Mouse (Mus musculus): ENCODE measurements around the gene Elf3.
"Not testable (repeated sequence)": the region's sequence is repeated elsewhere in the genome, so short reads cannot be mapped to it uniquely, and the experiment has no call there.

The Elf3 gene

GRCm38 (mm10) chr1:135258380-135259127 is at the start of gene Elf3:
Gene Elf3 (minus strand): TSS chr1:135258568.
- DNase-seq (ENCODE audit: low read depth, low spot score): no peak

- DNase-seq (ENCODE audit: low read depth, low spot score): no peak
Observed at GRCm38 (mm10) chr1:135290908-135291307, 32.5 kb upstream of the Elf3 start.

- no peak for DNase-seq (ENCODE audit: low read depth, low spot score)
Observed at GRCm38 (mm10) chr1:135286311-135286710, 27.9 kb upstream of the Elf3 start.

- DNase-seq (ENCODE audit: low read depth, low spot score): peak; percentile 46
Observed at GRCm38 (mm10) chr1:135283826-135284291, 25.5 kb upstream of the Elf3 start, which contains the start of gene Rnpep. Gene Rnpep (minus strand): TSS chr1:135284084.

- DNase-seq (ENCODE audit: low read depth, low spot score): no peak
Observed at GRCm38 (mm10) chr1:135283287-135283825, 25.0 kb upstream of the Elf3 start.

- DNase-seq (ENCODE audit: low read depth, low spot score): no peak
Observed at GRCm38 (mm10) chr1:135282536-135283286, 24.3 kb upstream of the Elf3 start.

- DNase-seq (ENCODE audit: low read depth, low spot score): no peak
Observed at GRCm38 (mm10) chr1:135281841-135282240, 23.5 kb upstream of the Elf3 start.

GRCm38 (mm10) chr1:135280646-135281045 is 22.3 kb upstream of the Elf3 start:
- no peak for DNase-seq (ENCODE audit: low read depth, low spot score)

GRCm38 (mm10) chr1:135271371-135271770 is 13.0 kb upstream of the Elf3 start:
- no peak for DNase-seq (ENCODE audit: low read depth, low spot score)

- DNase-seq (ENCODE audit: low read depth, low spot score): no peak
Observed at GRCm38 (mm10) chr1:135267663-135268446, 9.5 kb upstream of the Elf3 start.

- DNase-seq (ENCODE audit: low read depth, low spot score): no peak
Observed at GRCm38 (mm10) chr1:135265834-135266233, 7.5 kb upstream of the Elf3 start.

- no peak for DNase-seq (ENCODE audit: low read depth, low spot score)
Observed at GRCm38 (mm10) chr1:135263316-135263715, 4.9 kb upstream of the Elf3 start.

- no peak for DNase-seq (ENCODE audit: low read depth, low spot score)
Observed at GRCm38 (mm10) chr1:135262329-135262728, 4.0 kb upstream of the Elf3 start.

GRCm38 (mm10) chr1:135260931-135261330 is 2.6 kb upstream of the Elf3 start:
- DNase-seq (ENCODE audit: low read depth, low spot score): no peak

- peak; percentile 80 for DNase-seq (ENCODE audit: low read depth, low spot score)
Observed at GRCm38 (mm10) chr1:135259128-135259436, 714 bp upstream of the Elf3 start.

GRCm38 (mm10) chr1:135256299-135256698 is 2.1 kb downstream of the Elf3 start:
- no peak for DNase-seq (ENCODE audit: low read depth, low spot score)

GRCm38 (mm10) chr1:135252854-135253253 is 5.5 kb downstream of the Elf3 start:
- no peak for DNase-seq (ENCODE audit: low read depth, low spot score)

- no peak for DNase-seq (ENCODE audit: low read depth, low spot score)
Observed at GRCm38 (mm10) chr1:135251405-135251804, 7.0 kb downstream of the Elf3 start.

GRCm38 (mm10) chr1:135250706-135251105 is 7.7 kb downstream of the Elf3 start:
- no peak for DNase-seq (ENCODE audit: low read depth, low spot score)

GRCm38 (mm10) chr1:135248434-135248850 is 9.9 kb downstream of the Elf3 start:
- DNase-seq (ENCODE audit: low read depth, low spot score): peak; percentile 83

GRCm38 (mm10) chr1:135244014-135244413 is 14.4 kb downstream of the Elf3 start:
- no peak for DNase-seq (ENCODE audit: low read depth, low spot score)

- DNase-seq (ENCODE audit: low read depth, low spot score): not testable (repeated sequence)
Observed at GRCm38 (mm10) chr1:135240206-135240605, 18.2 kb downstream of the Elf3 start.
